Mouse (Mus musculus) gastrocnemius, postnatal 36 days (tissue): ENCODE data around the gene Olfr516. TPM values are rescaled to one million over a fixed set of nuclear protein-coding genes. Genes with fewer than 3 reads are reported as not detected.
"Not testable (repeated sequence)": the region's sequence is repeated elsewhere in the genome, so short reads cannot be mapped to it uniquely, and the experiment has no call there.

ENCODE experiments used
- DNase-seq, 2 experiments: peaks; one replicate each; pipeline ENCODE4 v3.0.0; 2022
- intact Hi-C: fragments of 180-260 bp; cut with DNase I; formaldehyde crosslinking; loops from one replicate; pipeline ENCODE4 v1.15.1; 2025
- long read RNA-seq, 2 experiments: library from polyadenylated mRNA; stranded (forward); transcript quantifications; one replicate each; pipeline ENCODE4 v2.0.0; 2021
- total RNA-seq, 2 experiments: library from RNA; stranded (reverse); gene quantifications; 2 replicates each; pipeline ENCODE4 v1.2.3; 2021

The Olfr516 gene
- total RNA-seq: not detected
- long read RNA-seq, experiment 1: 0 reads
- long read RNA-seq, experiment 2: 0 reads

DNA sequence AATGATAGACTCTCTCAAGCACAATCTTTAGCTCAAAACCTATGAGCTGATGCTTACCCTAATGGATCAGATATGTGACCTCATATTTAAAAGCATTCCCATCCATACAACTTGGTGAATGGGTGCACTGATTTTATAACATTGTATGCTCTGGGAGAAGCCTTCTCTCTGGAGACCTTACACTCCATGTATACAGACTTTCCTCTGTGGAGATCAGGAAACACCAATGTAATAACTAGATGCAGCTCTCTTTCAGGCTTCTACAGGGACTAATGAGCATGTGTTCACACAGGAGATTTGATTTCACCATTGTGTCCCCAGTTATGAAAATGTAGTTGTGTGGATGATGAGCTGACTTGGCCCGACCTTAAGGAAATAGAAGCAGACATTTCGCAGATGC lies at the start of gene Olfr516:
Gene Olfr516 (minus strand): TSS at position 101 of the 400 bp plus-strand sequence.
- intact Hi-C loops: no loop called here
- no peak for DNase-seq

DNA sequence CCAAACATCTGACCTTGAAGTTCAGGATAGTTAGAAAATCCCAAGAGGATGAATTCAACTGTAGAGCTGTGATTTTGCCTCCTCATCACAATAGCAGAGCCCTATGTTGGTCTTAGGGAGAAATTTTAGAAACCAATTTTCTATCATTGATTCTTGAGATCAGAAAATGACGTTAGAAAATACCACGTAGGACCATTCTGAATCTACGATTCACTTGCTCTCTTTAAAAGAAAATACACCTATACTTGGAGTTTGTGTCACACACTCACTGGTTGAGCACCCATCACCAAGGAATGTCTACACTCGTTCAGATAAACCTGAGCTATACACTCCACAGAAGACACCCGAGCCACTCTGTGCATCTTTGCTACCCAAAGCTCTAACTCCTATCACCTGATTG lies 44.0 kb upstream of the Olfr516 start, which contains the start of gene Olfr519:
Gene Olfr519 (minus strand): TSS at position 101 of the 400 bp plus-strand sequence.
- intact Hi-C loops: no loop called here
- DNase-seq: no peak

DNA sequence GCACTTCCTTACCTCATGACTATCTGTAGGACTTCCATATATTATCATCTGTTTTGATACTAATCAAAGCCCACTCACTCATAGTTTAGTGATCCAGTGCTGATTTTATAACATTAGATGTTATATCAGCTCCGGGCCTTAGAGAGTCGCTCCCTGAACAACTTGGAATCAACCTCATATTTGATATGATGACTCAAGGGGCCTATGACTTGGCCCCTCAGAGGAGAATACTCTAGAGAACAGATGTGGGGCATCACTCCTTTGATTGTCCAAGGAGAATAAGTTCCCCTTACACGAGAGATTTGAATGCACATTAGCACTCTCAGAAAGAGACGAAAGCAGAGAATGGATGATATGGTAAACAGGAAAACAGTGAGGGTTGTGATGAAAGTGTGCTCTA lies 34.6 kb upstream of the Olfr516 start, which contains the start of gene Olfr518:
Gene Olfr518 (minus strand): TSS at position 101 of the 400 bp plus-strand sequence.
- DNase-seq: no peak
- intact Hi-C loops: no loop called here

DNA sequence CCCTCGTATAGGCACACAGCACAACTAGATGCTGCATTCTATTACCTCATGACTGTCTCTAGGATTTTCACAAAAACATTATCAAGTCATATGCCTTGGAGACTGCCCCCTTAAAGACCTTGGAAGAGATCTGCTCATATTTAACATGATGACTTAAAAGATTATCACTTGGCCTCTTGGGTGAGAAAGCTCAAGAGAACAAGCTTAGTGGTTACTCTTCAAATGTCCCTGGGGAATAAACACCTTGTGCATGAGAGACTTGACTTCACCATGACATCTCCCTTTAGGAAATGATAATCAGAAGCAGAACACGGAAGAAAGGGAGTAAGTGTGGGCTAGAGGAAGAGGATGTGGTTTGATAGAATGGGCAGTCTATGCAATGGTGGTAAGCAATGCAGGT lies 21.9 kb upstream of the Olfr516 start, which contains the start of gene Olfr517:
Gene Olfr517 (minus strand): TSS at position 101 of the 400 bp plus-strand sequence.
- no peak for DNase-seq
- intact Hi-C loops: no loop called here

DNA sequence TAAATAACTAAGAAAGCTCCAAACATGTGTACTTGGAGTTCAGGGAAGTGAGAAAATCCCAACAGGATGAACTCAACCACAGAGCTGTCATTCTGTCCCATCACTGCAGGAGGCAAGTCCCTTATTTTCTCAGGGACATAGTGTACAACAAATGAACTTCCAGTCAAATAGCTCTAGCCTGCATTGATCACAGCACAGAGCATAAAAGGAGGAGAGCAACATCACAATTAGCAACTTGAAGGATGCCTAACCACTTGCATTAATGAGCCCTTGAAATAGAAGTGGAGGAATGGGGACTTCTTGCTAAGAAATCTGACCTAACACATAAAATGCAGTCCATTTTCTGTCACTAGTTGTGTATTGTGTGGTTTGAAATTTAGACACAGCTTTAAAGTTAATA lies 24.4 kb downstream of the Olfr516 start, which contains the start of gene Olfr514:
Gene Olfr514 (minus strand): TSS at position 101 of the 400 bp plus-strand sequence.
- no peak for DNase-seq
- intact Hi-C loops: no loop called here

DNA sequence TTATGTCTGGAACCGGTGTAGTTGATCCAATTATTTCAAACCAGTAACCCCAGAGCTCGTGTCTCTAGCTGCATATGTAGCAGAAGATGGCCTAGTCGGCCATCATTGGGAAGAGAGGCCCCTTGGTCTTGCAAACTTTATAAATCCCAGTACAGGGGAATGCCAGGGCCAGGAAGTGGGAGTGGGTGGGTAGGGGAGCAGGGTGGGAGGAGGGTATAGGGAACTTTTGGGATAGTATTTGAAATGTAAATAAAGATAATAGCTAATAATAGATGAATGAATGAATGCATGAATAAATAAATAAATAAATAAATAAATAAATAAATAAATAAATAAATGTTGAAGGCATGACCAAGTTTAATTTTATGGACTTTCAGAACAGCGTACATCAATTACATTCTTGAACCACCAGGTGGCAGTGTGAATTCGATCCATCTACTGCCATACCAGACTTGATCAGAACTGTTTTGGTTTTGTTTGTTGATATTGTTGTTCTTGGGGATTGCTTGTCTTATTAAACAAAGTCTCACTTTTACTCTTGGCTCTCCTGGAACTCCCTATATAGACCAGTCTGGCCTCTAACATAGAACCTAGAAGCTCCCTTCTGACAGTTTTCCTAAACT lies 35.6 kb downstream of the Olfr516 start:
- not testable (repeated sequence) for DNase-seq
- intact Hi-C loops: loop anchor here (2.0 to 5.0 kb wide), 2 partner anchors 118 to 213 kb away; no protein-coding TSS in a partner anchor

DNA sequence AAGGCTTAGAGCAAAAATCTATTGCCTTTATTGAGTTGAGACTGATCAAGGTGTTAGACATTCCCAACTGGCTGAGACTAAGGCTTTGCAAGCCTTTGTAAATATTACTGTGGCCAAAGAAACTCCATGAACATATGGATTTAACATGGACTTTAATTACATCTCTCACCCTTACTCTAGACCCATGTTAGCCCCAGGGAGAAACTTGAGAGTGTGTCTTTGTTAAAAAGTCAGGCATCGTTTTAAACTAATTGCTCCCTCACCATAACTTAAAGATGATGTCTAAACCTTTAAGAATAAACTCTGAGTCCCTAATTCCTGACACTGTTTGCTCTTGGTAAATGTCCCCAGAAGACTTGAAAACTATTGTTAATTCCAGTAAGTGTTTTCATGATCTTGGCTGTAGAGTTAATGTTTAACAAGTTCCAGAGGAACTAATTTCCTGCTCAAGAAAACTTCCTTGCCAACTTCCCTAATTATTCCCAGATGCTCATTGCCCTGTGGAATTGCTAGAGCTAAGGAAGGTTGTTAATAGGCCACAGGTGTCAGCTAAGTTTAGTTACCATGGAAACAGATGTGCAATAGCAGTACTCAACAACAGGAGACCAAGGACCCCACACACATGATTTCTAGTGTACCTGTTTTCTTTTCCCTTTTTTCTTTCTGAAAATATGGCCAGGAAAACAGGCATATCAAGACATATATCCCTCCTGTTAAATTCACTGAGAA lies 53.0 kb downstream of the Olfr516 start:
- intact Hi-C loops: no loop called here
- no peak for DNase-seq

Other genes with a start within 250 kb of the Olfr516 start
- gene Olfr506, start 239.7 kb downstream of the Olfr516 start, total RNA-seq: not detected
- gene Olfr507, start 228.7 kb downstream of the Olfr516 start, total RNA-seq: not detected
- gene Olfr508, start 220.5 kb downstream of the Olfr516 start, total RNA-seq: not detected
- gene Olfr509, start 198.6 kb downstream of the Olfr516 start, total RNA-seq: not detected
- gene Olfr510, start 184.1 kb downstream of the Olfr516 start, total RNA-seq: not detected
- not detected for gene Olfr512, start 137.2 kb downstream of the Olfr516 start, total RNA-seq
- not detected for gene Olfr513, start 99.6 kb downstream of the Olfr516 start, total RNA-seq
- not detected for gene Olfr514, start 24.5 kb downstream of the Olfr516 start, total RNA-seq
- not detected for gene Olfr517, start 21.9 kb upstream of the Olfr516 start, total RNA-seq
- gene Olfr518, start 34.5 kb upstream of the Olfr516 start, total RNA-seq: not detected
- gene Olfr519, start 43.9 kb upstream of the Olfr516 start, total RNA-seq: not detected
- gene Nlrp10, start 79.6 kb upstream of the Olfr516 start, total RNA-seq: 1 to 10 TPM; 1.3 to 1.8 TPM
- 100 to 1,000 TPM in 1 of 2 experiments, 10 to 100 TPM in 1; 90.9 to 108 TPM for gene Eif3f, start 83.9 kb upstream of the Olfr516 start, total RNA-seq
- gene Tub, start 99.8 kb upstream of the Olfr516 start, total RNA-seq: under 1 TPM; 0.38 to 0.49 TPM
- 1 to 10 TPM; 1.3 to 1.5 TPM for gene Ric3, start 232.8 kb upstream of the Olfr516 start, total RNA-seq